Mouse (Mus musculus): Measurements from ENCODE around the gene Ankrd65. TPM values are rescaled to one million over a fixed set of nuclear protein-coding genes. Genes with fewer than 3 reads are reported as not detected.
A peak's percentile ranks its signal among the peaks of the same experiment; 100 is the strongest.

Ankrd65 gene
- polyA plus RNA-seq, 1 experiment: not detected

DNA sequence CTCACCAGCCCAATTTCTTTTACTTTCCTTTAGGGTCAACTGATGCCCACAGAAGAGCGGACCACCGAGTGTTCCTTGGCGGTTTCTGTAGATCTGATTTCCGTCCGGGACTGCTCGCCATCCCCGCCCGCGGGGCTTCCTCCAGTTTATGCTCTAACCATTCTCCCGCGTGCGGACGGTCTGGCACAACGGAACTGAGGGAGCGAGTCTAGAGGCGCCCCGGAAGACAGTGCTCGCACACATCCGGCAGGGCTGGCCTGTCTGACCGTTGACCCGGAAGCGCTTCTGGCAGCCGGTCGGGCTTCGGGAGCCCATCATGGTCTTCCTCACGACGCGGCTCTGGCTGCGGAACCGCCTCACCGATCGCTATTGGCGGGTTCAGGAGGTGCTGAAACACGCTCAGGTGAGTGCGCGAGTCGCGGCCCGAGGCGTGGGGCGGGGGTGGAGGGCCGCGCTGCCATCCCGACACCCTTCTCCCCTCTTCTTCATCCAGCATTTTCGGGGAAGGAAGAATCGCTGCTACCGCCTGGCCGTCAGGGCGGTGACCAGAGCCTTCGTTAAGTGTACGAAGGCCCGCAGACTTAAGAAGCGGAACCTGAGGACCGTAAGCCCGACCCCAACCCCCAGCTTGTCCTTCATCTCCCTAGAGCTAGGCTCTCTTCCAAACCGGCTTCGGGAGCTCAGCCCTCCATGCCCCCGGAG lies 13.3 kb downstream of the Ankrd65 start:
- under 1% methylated on average over 58 of the region's 58 CpGs for WGBS
- peak; percentile 68 for DNase-seq (ENCODE audit: low read depth, low spot score)

DNA sequence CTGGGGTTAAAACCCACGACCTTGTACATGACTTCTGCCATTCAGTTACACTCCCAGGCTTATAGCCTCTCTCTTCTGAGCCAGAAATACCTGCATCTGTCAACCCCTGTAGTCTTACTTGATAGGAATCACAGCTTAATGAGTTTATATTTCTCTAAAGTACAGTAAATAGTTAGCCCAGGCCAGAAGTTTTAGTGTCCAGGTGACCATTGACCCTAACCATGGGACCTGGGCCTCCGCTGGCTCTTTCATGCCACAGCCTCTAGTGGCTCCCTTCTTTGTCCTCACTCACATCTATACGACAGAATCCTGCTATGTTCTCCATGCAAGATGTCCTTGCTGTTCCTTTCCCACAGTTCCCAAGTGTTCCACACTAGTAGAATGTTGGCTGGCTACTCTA lies 17.6 kb downstream of the Ankrd65 start:
- DNase-seq (ENCODE audit: low read depth, low spot score): no peak
- WGBS: 83% methylated on average over 3 of the region's 3 CpGs

DNA sequence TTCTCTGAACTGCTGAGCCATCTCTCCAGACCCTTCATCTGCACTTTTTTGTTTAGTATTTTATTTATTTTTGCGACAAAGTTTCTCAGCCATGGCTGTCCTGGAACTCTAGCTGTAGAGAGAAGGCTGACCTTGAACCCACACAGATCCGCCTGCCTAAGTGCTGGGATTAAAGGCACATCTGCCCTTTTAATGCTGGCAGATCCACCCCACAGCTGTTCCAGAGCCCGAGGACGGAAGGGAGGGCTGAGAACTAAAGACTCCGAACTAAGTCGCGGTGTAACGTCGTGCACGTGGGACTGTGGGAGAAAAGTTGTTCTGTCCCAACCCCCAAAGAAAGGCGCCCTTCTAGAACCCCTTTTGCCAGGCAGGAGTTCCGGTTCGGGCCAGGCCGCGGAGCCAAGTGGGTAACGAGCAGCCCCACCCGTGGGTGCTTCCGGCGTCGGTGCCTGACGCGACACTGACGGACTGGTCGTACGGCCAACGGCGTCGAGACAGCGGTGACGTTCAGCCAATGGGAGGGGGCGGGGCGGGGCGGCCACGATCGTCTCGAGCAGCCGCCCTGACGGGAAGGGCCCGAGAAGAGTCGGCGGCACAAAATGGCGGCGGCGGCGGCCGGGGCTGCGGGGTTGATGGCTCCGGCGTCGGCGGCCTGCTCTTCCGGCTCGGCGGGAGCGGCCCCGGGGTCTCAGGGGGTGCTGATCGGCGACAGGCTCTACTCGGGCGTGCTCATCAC lies 21.9 kb downstream of the Ankrd65 start, which contains the start of gene Ccnl2:
Ccnl2 (plus strand) TSS at position 561 of the 736 bp plus-strand sequence.
- WGBS: under 1% methylated on average over 60 of the region's 60 CpGs
- DNase-seq (ENCODE audit: low read depth, low spot score): peak; percentile 73

DNA sequence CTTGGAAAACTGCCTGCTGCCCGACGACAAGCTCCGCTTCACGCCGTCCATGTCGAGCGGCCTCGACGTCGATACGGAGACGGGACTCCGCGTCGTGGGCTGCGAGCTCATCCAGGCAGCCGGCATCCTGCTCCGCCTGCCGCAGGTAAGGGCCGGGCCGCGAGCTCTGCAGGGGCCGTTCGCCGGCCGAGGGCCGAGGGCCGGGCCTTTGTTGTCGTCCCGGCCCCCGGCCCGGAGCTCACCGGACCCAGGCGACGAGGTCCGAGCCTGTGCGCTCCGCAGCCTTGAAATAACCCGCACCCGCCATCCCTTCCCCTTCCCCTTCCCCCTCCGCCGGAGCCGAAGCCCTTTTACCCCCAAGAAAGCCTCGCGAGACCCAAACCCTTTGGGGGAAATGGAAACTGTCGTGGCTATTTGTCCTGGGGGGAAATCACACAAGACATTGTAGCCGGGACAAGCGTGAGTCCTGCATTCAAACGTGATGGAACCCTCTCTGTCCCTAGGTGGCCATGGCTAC lies 22.5 kb downstream of the Ankrd65 start:
- no peak for DNase-seq (ENCODE audit: low read depth, low spot score)
- WGBS: under 1% methylated on average over 49 of the region's 49 CpGs

DNA sequence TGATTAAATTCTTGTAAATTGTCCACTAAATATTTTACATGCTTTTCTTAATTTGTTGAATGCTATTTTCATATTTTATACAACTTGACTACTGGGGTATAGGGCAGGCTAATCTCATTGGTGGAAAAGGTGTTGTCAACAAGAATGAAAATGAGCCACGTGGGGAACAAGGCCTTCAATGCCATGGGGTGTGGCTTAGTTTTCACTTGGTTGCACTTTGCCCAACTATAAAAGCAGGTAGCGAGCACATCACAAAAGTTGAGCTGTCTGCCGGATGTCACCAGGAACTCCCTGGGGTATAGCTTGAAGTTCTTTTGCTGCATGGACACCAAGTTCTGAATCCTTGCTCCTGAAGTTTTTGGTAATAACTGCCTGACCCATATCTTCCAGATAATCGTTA lies 27.3 kb downstream of the Ankrd65 start:
- DNase-seq (ENCODE audit: low read depth, low spot score): peak; percentile 62
- 37% methylated on average over 4 of the region's 4 CpGs for WGBS

DNA sequence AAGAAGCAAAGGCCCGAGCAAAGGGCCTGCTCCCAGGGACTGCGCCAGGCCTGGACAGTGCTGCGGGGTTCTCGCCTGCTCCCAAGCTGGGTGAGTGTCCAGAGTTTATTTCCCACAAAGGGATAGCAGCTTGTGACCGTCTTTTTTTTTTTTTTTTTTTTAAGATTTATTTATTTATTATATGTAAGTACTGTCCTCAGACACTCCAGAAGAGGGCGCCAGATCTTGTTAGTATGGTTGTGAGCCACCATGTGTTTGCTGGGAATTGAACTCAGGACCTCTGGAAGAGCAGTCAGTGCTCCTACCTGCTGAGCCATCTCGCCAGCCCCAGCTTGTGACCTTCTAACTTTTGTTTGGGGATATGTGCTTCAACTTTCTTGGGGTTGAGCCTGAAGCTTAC lies 30.8 kb downstream of the Ankrd65 start:
- no peak for DNase-seq (ENCODE audit: low read depth, low spot score)
- WGBS: 65% methylated on average over 7 of the region's 7 CpGs

DNA sequence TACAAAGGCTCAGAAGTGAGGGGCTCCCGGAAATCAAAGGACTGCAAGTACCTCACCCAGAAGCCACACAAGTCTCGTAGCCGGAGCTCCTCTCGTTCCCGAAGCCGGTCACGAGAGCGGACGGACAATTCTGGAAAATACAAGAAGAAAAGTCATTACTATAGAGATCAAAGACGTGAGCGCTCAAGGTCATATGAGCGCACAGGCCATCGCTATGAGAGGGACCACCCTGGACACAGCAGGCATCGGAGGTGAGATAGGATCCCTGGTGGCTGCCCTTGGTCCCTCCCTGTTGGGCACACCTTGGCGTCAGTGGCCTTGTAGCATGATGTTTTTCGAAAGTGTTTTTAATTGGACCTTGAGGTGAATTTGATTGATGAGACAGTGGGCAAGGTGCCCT lies 33.2 kb downstream of the Ankrd65 start:
- WGBS: 93% methylated on average over 16 of the region's 16 CpGs
- no peak for DNase-seq (ENCODE audit: low read depth, low spot score)

DNA sequence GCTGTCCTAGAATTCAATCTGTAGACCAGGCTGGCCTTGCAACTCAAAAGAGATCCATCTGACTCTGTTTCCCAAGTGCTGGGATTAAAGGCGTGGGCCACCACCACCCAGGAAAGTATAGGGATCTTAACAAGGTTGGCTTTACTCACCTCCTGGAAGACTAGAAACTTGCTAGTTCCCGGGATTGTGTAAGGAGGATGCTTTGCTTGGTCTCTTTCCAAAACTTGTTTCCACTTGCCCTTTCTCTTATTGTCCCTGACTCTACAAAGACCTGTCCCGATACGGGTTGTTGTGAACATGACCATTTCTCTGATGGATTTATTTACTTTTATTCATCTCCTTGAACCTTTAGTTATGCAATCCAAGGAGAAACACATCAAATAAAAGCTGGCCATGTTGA lies 39.6 kb downstream of the Ankrd65 start:
- WGBS: 90% methylated on average over 4 of the region's 4 CpGs
- DNase-seq (ENCODE audit: low read depth, low spot score): no peak

DNA sequence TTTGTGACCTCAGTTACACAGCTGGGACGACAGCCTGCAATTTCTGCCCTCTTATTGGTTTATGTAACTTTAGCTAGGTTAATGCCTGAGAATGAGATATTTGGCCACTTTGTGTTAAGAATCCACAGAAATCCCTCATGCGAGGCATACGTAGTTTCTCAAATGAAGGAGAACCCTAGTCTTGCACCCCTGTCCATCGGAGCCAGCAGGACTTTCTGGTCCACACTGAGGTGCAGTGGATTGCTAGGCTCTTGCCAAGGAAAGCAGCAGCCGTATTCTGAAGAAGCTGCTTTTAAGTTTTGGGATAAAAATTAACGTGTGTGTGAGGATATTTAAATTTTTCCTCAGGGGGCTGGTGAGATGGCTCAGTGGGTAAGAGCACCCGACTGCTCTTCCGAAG lies 40.4 kb downstream of the Ankrd65 start:
- WGBS: 42% methylated on average over 8 of the region's 8 CpGs
- DNase-seq (ENCODE audit: low read depth, low spot score): no peak

DNA sequence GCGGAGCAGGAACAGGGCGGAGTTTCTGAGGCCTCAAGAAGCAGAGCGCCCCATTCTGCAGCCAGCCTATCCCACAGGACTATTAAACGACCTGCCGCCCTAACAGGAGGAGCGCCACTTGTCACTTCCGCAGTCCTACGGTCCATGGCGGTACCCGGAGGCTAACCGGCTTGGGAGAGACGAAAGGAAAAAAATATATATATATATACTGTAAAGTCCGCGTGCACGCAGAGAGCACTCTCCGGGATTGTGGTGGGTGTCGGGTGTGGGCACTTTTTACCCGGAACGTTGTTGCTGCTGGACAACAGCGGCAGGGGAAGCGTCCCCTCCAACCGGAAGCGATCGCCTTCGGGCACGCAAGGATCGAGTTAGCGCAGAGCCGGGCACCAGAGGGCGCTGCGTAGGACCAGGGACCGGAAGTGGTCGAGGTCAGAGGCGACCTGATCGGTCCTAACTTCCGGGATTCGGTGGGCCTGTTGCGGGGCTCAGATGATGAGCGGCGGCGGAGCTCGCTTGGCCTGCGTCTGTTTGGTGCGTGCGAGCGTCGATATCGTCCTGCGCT lies 41.0 kb downstream of the Ankrd65 start, which contains the start of gene Aurkaip1:
Aurkaip1 (plus strand) TSS at position 68 of the 562 bp plus-strand sequence.
- DNase-seq (ENCODE audit: low read depth, low spot score): peak; percentile 71
- WGBS: under 1% methylated on average over 49 of the region's 49 CpGs

DNA sequence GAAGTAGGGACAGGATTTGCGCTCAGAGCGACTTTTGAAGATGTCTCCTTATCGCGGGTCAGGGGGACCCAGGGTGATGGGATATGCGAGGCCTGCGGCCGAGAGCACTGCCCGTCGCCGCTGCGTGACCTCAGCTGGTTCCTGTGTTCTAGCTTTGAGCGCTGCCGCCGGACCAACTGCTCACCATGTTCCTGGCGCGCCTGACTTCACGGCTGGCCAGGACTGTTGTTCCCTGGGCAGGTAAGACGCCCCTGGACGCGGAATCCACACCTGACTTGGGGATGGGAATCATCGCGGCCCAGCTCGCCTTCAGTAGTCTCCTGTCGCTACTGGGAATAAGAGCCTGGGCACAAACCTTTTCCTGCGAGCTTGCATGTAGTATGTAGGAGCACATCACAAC lies 41.6 kb downstream of the Ankrd65 start:
- DNase-seq (ENCODE audit: low read depth, low spot score): no peak
- WGBS: under 1% methylated on average over 25 of the region's 25 CpGs

DNA sequence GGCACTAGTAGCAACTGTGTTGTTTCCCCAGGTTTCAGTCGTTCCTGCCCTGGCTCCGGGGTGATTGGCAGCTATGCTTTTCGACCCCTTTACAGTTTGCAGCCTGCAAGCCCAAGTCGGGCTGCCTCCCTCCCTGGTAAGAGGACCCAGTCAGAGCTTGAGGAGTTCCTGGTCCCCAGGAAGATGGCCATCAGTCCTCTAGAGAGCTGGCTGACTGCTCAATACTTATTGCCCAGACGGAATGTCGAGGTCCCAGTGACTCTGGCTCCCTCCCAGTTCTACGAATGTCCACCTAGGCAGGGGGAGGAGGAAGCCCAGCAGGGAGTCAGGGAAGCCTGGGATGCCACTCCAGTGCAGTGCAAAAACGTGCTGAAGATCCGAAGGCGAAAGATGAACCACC lies 42.1 kb downstream of the Ankrd65 start:
- DNase-seq (ENCODE audit: low read depth, low spot score): no peak
- 36% methylated on average over 10 of the region's 10 CpGs for WGBS

DNA sequence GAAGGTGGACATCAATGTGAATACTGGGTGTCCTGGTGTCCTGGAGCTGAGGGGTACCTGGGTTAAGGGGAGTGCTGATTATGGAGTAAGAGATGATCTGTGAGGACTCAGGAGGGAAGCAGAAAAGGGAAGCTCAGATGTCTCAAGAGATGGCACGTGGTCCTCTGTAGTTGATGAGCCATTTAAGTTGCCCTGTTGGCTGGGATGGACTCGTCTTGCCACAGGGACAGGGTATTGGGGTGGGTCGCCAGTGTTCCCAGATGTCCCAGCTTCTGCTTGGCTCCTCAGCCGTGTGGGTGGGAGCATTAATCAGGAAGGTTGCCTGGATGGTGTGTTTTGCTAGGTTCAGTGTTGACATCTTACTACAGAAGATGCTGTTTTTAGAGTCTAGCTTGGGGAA lies 43.0 kb downstream of the Ankrd65 start:
- 78% methylated on average over 4 of the region's 4 CpGs for WGBS

DNA sequence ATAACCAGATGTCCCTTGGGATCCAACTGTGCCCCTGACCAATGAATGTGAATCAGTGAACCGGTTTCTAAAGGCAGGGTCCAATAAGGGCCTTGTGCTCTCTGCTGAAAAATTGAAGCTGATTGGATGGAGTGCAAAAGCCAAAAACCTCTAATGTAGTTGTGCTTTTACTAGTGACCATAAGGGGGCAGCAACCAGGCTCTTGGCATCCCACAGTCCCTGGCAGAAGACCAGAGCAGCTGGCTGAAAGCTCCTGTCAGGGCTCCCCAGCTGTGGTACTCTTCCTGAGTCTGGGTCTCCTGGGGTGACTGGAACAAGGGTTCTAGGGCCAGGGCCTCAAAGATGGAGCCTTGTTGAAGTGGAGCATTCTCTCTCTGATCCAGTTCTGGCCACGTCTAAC lies 43.6 kb downstream of the Ankrd65 start:
- DNase-seq (ENCODE audit: low read depth, low spot score): no peak
- WGBS: 17% methylated on average over 2 of the region's 2 CpGs

More for the DNA sequence above, 43.0 kb downstream of the Ankrd65 start:
- no peak for DNase-seq (ENCODE audit: low read depth, low spot score)

DNA sequence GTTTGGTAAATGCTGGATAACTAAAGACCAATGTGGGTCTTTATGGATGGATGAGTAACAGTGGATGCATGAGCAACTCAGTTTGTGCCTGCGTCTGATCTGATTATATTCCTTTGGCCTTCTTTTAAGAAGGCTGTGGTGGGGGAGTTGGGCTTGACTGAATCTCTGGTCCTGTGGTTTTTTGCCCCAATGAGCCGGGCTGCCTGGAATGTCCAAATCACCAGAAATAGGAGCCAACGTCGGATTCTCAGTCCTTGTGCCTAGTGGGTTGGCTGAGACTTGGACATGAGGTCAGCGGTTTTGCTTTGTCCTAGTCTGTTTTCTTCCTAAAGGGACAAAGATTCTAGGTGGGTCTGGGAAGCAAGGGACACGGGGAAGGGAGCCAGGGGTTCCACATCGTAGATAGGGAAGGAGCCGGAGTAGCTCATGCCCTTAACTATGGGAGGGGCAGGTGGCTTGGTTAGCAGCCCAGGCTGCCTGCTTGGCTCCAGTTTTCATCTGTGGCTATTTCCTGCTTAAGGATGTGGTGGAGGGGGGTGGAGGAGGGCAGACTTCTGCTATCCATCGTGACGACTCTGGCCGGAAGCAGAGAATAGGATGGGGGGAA lies 47.3 kb downstream of the Ankrd65 start:
- 45% methylated on average over 11 of the region's 11 CpGs for WGBS
- DNase-seq (ENCODE audit: low read depth, low spot score): no peak

DNA sequence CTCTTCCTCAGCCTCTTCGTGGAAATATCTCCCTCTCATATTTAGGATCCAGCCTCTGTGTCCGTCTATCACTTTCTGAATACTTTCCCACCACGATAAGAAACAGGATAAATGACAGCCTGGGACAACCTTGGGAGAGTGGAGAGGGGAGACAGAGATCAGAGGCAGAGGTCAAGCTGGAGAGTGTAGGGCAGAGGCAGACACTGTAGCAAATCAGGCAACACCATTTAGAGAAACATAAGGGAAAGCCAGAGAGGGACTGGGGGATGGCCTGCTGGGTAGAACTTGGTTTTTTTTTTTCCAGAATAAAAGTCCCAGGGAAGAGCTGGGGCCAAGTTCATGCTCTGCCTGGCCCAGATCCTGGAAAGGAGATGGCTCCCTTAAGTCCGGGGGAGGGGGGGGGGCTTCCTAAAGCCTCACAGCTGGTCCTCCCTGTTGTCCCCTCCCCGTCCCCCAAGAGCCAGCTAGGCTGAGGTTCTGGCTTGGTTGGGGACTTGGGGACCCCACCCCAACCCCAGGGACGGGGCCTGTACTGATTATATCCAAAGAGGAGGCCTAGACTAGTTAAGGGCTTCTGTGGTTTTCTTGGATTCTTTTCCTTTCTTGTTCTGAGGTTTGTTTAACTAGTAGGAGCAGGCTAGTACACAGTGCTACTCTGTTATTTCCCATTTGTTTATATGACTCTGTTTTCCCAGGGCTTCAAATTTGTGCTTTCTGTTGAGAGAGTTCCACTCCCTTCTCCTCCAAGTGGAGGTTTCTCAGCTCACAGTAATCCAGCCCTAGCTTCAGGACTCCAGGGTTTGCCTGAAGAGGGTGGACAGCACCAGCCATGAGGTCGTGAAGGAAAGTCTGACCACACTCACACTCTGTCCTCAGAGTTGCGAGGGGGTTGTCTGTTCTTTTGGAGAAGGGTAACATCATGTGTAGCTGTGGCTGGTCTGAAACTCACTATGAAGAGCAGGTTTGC lies 48.2 kb downstream of the Ankrd65 start:
- 59% methylated on average over 8 of the region's 8 CpGs for WGBS
- no peak for DNase-seq (ENCODE audit: low read depth, low spot score)

DNA sequence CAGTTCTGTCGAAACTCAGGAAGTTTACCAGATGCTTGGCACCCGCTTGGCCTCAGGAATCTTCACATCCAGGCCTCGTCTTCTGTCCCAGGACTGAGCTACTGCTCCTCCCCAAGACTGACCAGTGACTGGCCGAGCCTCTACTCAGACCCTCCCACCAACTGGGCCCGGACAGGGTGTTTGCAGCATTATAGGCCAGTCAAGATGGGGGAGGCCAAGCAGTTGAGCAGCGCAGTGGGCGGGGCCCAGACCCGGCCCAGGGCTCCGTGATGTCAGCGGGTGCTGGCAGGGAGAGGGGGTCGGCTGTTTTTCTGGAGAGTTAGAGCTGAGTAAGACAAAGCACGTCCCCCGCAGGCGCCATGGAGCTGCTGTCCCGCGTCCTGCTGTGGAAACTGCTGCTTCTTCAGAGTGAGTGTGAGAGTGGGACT lies 49.3 kb downstream of the Ankrd65 start, which contains the start of gene Mxra8:
Mxra8 (plus strand) TSS at position 198 of the 428 bp plus-strand sequence.
- DNase-seq (ENCODE audit: low read depth, low spot score): no peak

DNA sequence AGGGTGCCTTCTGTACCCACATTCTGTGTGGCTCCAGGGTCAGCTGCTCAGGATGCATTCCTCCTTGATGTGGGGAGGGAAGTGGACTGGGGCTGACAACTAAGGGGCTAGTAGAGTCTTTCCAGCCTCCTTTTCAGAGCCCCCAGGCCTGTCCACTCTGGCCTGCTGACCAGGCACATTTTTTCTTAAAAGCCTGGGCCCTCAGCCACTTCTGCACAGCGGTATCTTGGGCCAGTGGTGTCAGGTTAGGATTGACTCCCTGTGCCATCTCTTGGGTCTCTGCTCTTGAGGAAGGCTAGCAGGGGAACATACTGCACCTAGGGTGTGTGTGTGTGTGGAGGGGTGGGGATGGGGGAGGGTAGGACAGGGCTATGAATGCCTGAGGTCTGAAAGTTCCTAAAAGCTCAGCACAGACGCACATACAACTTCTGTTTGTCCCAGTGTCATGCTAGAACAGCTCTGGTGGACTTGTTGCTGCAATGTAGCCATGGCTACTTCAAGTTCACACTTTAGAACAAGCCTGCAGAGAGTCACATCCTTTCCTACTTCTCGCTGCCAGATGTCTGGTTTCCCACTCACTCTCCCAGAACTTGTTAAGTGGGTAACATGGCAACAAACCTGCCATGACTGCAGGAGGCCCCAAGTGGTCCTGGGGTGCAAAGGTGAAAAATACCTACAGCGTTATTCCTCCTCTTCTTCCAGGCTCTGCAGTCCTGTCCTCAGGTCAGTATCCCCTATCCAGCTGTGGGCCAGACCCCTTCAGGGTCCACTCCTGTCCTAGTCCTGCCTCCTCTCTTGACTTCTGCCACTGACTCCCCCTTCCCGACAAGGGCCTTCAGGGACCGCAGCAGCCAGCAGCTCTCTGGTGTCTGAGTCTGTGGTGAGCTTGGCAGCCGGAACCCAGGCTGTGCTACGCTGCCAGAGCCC lies 50.1 kb downstream of the Ankrd65 start:
- DNase-seq (ENCODE audit: low read depth, low spot score): no peak
- WGBS: 18% methylated on average over 8 of the region's 8 CpGs

More for the DNA sequence above, 49.3 kb downstream of the Ankrd65 start, which contains the start of gene Mxra8:
- WGBS: 50% methylated on average over 16 of the region's 16 CpGs

Measured in large intestine, adult 2 months (tissue).